Mouse (Mus musculus): ENCODE data around the gene Ddr1. TPM values are rescaled to one million over a fixed set of nuclear protein-coding genes. Genes with fewer than 3 reads are reported as not detected.

The Ddr1 gene
- total RNA-seq (2023), result 0.16 to 0.39 TPM in 2 of 4 replicates, not detected in the others

GRCm38 (mm10) chr17:35704621-35705464, at the start of gene Ddr1:
Ddr1 (minus strand) TSS chr17:35704621.

GRCm38 (mm10) chr17:35673416-35674035, 30.9 kb downstream of the Ddr1 start, which contains the start of gene Gtf2h4:
Gtf2h4 (minus strand) TSS chr17:35673739.

GRCm38 (mm10) chr17:35667334-35668065, 36.9 kb downstream of the Ddr1 start, which contains the start of gene Vars2:
Vars2 (minus strand) TSS chr17:35667592.

GRCm38 (mm10) chr17:35643609-35644236, 60.7 kb downstream of the Ddr1 start, which contains the start of gene Mucl3:
Mucl3 (minus strand) TSS chr17:35643695.

Other genes with a start within 250 kb of the Ddr1 start
- 60.3 to 65.1 TPM (median 63.2 TPM) in 4 replicates for gene H2-Q10, start 234.5 kb downstream of the Ddr1 start, total RNA-seq (2023)
- gene Pou5f1, start 198.6 kb downstream of the Ddr1 start, total RNA-seq (2023), result 0.81 to 0.86 TPM in 2 of 4 replicates, not detected in the others
- gene Tcf19, start 187.8 kb downstream of the Ddr1 start, total RNA-seq (2023), result 4.2 to 5.3 TPM (median 5.0 TPM) in 4 replicates
- gene Cchcr1, start 187.5 kb downstream of the Ddr1 start, total RNA-seq (2023), result 10.7 to 13.1 TPM (median 12.1 TPM) in 4 replicates
- gene Psors1c2, start 171.4 kb downstream of the Ddr1 start, total RNA-seq (2023), result not detected in 4 replicates
- not detected in 4 replicates for gene Cdsn, start 152.5 kb downstream of the Ddr1 start, total RNA-seq (2023)
- gene 2300002M23Rik, start 137.2 kb downstream of the Ddr1 start, total RNA-seq (2023), result not detected in 4 replicates
- gene Sfta2, start 103.1 kb downstream of the Ddr1 start, total RNA-seq (2023), result not detected in 4 replicates
- not detected in 4 replicates for gene Gm9573, start 78.0 kb downstream of the Ddr1 start, total RNA-seq (2023)
- gene Mucl3, start 60.9 kb downstream of the Ddr1 start, total RNA-seq (2023), result not detected in 4 replicates
- gene Vars2, start 37.0 kb downstream of the Ddr1 start, total RNA-seq (2023), result 37.0 to 55.6 TPM (median 43.5 TPM) in 4 replicates
- 15.9 to 21.1 TPM (median 19.1 TPM) in 4 replicates for gene Gtf2h4, start 30.9 kb downstream of the Ddr1 start, total RNA-seq (2023)
- 0.52 to 1.1 TPM (median 1.0 TPM) in 3 of 4 replicates, not detected in the other for gene Ier3, start 117.1 kb upstream of the Ddr1 start, total RNA-seq (2023)
- gene Flot1, start 118.6 kb upstream of the Ddr1 start, total RNA-seq (2023), result 18.3 to 24.9 TPM (median 22.1 TPM) in 4 replicates
- 236 to 254 TPM (median 249 TPM) in 4 replicates for gene Tubb5, start 133.7 kb upstream of the Ddr1 start, total RNA-seq (2023)
- gene Mdc1, start 136.9 kb upstream of the Ddr1 start, total RNA-seq (2023), result 73.0 to 81.1 TPM (median 79.2 TPM) in 4 replicates
- 85.5 to 100 TPM (median 88.6 TPM) in 4 replicates for gene Nrm, start 156.7 kb upstream of the Ddr1 start, total RNA-seq (2023)
- gene Ppp1r18, start 161.0 kb upstream of the Ddr1 start, total RNA-seq (2023), result 217 to 232 TPM (median 222 TPM) in 4 replicates
- 104 to 117 TPM (median 107 TPM) in 4 replicates for gene Dhx16, start 175.2 kb upstream of the Ddr1 start, total RNA-seq (2023)
- 17.2 to 24.2 TPM (median 21.6 TPM) in 4 replicates for gene 2310061I04Rik, start 192.8 kb upstream of the Ddr1 start, total RNA-seq (2023)
- gene Atat1, start 205.5 kb upstream of the Ddr1 start, total RNA-seq (2023), result 17.1 to 19.0 TPM (median 18.1 TPM) in 4 replicates
- gene Mrps18b, start 211.8 kb upstream of the Ddr1 start, total RNA-seq (2023), result 66.6 to 75.4 TPM (median 71.1 TPM) in 4 replicates
- 169 to 183 TPM (median 172 TPM) in 4 replicates for gene Ppp1r10, start 211.8 kb upstream of the Ddr1 start, total RNA-seq (2023)